ENCODE assay signal across 8 mouse cellular contexts in genomic region chr13:13516376-13517225, GRCm38 (mm10).
A peak's percentile ranks its signal among the peaks of the same experiment; 100 is the strongest.
DNase-seq lines count a peak whose midpoint lies in the region; ATAC-seq and TF ChIP-seq lines count a peak whose summit lies in the region.

No protein-coding gene starts in this region.

- H3K9me3 ChIP-seq in G1E (replicated peaks), result no peaks in the 10 kb centered on the region
- H3K9me3 ChIP-seq in hindbrain, embryonic 11.5 days (ENCODE audit: control insufficient read depth, low read length), result no peaks in the 10 kb centered on the region
- H3K9me3 ChIP-seq in lung, postnatal 0 days (ENCODE audit: low read length), result no peaks in the 10 kb centered on the region

- peak; percentile 92 for TF ChIP-seq CTCF in G1E (IDR thresholded peaks at IDR 0.05; ENCODE audit: low read depth, low read length)
- peak; percentile 97 for TF ChIP-seq CTCF in lung, postnatal 0 days (IDR thresholded peaks at IDR 0.05)
- peak; percentile 40; the same call in 1 of the 2 replicates for TF ChIP-seq CTCF in thymus, adult 2 months (IDR thresholded peaks at IDR 0.05; ENCODE audit: borderline replicate concordance, control insufficient read depth, extremely low read depth, insufficient read depth, low read length, poor library complexity)

- H3K4me1 ChIP-seq in G1E (ENCODE audit: insufficient read depth, low read depth, low read length), result no peaks in the 10 kb centered on the region
- no peaks in the 10 kb centered on the region for H3K4me1 ChIP-seq in hindbrain, embryonic 11.5 days (replicated peaks; ENCODE audit: control insufficient read depth, insufficient read depth, low read length)
- H3K4me1 ChIP-seq in lung, postnatal 0 days (ENCODE audit: insufficient read depth, low read depth, low read length), result no peaks in the 10 kb centered on the region
- peaks cover 25% of the 10 kb centered on the region for H3K4me1 ChIP-seq in thymus, adult 2 months (replicated peaks; ENCODE audit: control insufficient read depth, insufficient read depth, low read length)

- no peak for ATAC-seq in G1E (ENCODE audit: extremely low read depth, insufficient number of reproducible peaks, low FRiP score, poor library complexity, severe bottlenecking)
- peak; percentile 81 for ATAC-seq in hindbrain, embryonic 11.5 days (ENCODE audit: low FRiP score)
- peak; percentile 75 for ATAC-seq in lung, postnatal 0 days

- TF ChIP-seq EP300 in lung, postnatal 0 days (IDR thresholded peaks at IDR 0.05), result no peak

- H3K27ac ChIP-seq in hindbrain, embryonic 11.5 days (ENCODE audit: low read depth, low read length), result no peak overlapping the region
- no peak overlapping the region for H3K27ac ChIP-seq in lung, postnatal 0 days (ENCODE audit: low read length)
- no peak overlapping the region; the same call in 1 of the 2 replicates for H3K27ac ChIP-seq in thymus, adult 2 months (ENCODE audit: control insufficient read depth, insufficient read depth, low read length)

- TF ChIP-seq POLR2A in thymus, adult 2 months (IDR thresholded peaks at IDR 0.05; ENCODE audit: control insufficient read depth, extremely low read depth, insufficient read depth, low read length, poor library complexity), result no peak

- no peak overlapping the region for H3K9ac ChIP-seq in hindbrain, embryonic 11.5 days (ENCODE audit: low read depth, low read length)
- no peak overlapping the region for H3K9ac ChIP-seq in lung, postnatal 0 days (replicated peaks; ENCODE audit: low read depth)

- H3K36me3 ChIP-seq in G1E (replicated peaks), result no peaks in the 10 kb centered on the region
- H3K36me3 ChIP-seq in hindbrain, embryonic 11.5 days (ENCODE audit: control insufficient read depth, insufficient read depth, low read length), result no peaks in the 10 kb centered on the region
- no peaks in the 10 kb centered on the region for H3K36me3 ChIP-seq in lung, postnatal 0 days (ENCODE audit: insufficient read depth, low read length)
- H3K36me3 ChIP-seq in thymus, adult 2 months (ENCODE audit: control insufficient read depth, insufficient read depth, low read length), result no peaks in the 10 kb centered on the region

- H3K4me3 ChIP-seq in G1E (ENCODE audit: low read depth, low read length), result no peak overlapping the region
- no peak overlapping the region for H3K4me3 ChIP-seq in hindbrain, embryonic 11.5 days (ENCODE audit: low read depth, low read length)
- H3K4me3 ChIP-seq in lung, postnatal 0 days (ENCODE audit: low read depth, low read length), result no peak overlapping the region
- no peak overlapping the region; the same call in 1 of the 2 replicates for H3K4me3 ChIP-seq in thymus, adult 2 months (ENCODE audit: control insufficient read depth, insufficient read depth, low read length)

- H3K27me3 ChIP-seq in G1E (ENCODE audit: insufficient read depth, low read length), result no peaks in the 10 kb centered on the region
- no peaks in the 10 kb centered on the region for H3K27me3 ChIP-seq in hindbrain, embryonic 11.5 days (ENCODE audit: control insufficient read depth, insufficient read depth, low read length)
- no peaks in the 10 kb centered on the region for H3K27me3 ChIP-seq in lung, postnatal 0 days (replicated peaks; ENCODE audit: insufficient read depth, low read length)
- H3K27me3 ChIP-seq in thymus, adult 2 months (ENCODE audit: control insufficient read depth, insufficient read depth, low read length), result no peaks in the 10 kb centered on the region

- DNase-seq in G1E (ENCODE audit: low spot score), result peak; percentile 13
- peak; percentile 92 to 93 for DNase-seq in cerebellum, adult 18-20 months
- DNase-seq in frontal cortex, adult 2 months (ENCODE audit: extremely low spot score in 1 of 2, low spot score in 1 of 2), result peak; percentile 57 to 93
- peak; percentile 86 for DNase-seq in hindbrain, embryonic 11.5 days (ENCODE audit: low spot score)
- peak; percentile 86 for DNase-seq in layer of hippocampus, adult 9-10 months (ENCODE audit: low spot score)
- peak; percentile 81 for DNase-seq in lung, postnatal 0 days (ENCODE audit: low spot score)
- DNase-seq in ovary, postnatal 10 days (ENCODE audit: low spot score), result peak; percentile 87
- peak; percentile 89 for DNase-seq in thymus, adult 2 months

- WGBS in hindbrain, embryonic 11.5 days, result 50% methylated on average over 17 of the region's 17 CpGs
- 43% methylated on average over 17 of the region's 17 CpGs for WGBS in lung, postnatal 0 days
- WGBS in thymus, adult 2 months, result 44% methylated on average over 17 of the region's 17 CpGs

- no peak overlapping the region for H3K4me2 ChIP-seq in hindbrain, embryonic 11.5 days (replicated peaks; ENCODE audit: low read depth, low read length)
- H3K4me2 ChIP-seq in lung, postnatal 0 days (replicated peaks; ENCODE audit: low read depth, low read length), result no peak overlapping the region; the same call in 1 of the 2 replicates

Comparison
In these comparisons a context has a peak if more than half of its experiments do, and no peak if none do; other contexts are left out.
1. DNase-seq: peak in every context shown above with its lines; median percentile 92 in cerebellum, adult 18-20 months; 89 in thymus, adult 2 months; 87 in ovary, postnatal 10 days; 86 in hindbrain, embryonic 11.5 days; 86 in layer of hippocampus, adult 9-10 months; 81 in lung, postnatal 0 days; 75 in frontal cortex, adult 2 months; 13 in G1E.
2. CTCF ChIP-seq: peak in every context shown above with its lines; median percentile 97 in lung, postnatal 0 days; 92 in G1E; 40 in thymus, adult 2 months.